22 mouse cellular contexts compared by ENCODE assay signal in genomic region chr12:37471631-37472030, GRCm38 (mm10).
DNase-seq lines count a peak whose midpoint lies in the region; ATAC-seq lines count a peak whose summit lies in the region.
"Had no signal": no experiment of that assay in that cellular context is flagged by ENCODE, and none has a peak within 500 bp of the region (broad histone marks: within the 10 kb centered on the region; RNA-seq: fewer than 3 reads in every experiment).

No protein-coding gene starts in this region.

- H3K36me3 ChIP-seq in forebrain, embryonic 10.5 days (replicated peaks) = no peaks in the 10 kb centered on the region
- H3K36me3 ChIP-seq in forebrain, embryonic 13.5 days (ENCODE audit: poor library complexity, severe bottlenecking) = no peaks in the 10 kb centered on the region
- no peaks in the 10 kb centered on the region for H3K36me3 ChIP-seq in limb, embryonic 10.5 days
- H3K36me3 ChIP-seq: embryonic facial prominence, embryonic 13.5 days; G1E; heart, embryonic 15.5 days; hindbrain, embryonic 15.5 days had no signal

- DNase-seq in forebrain, embryonic 10.5 days (ENCODE audit: extremely low spot score, low spot score) = peak; percentile 17
- DNase-seq in embryo, embryonic 11 days = peak; percentile 60
- DNase-seq in limb, embryonic 10.5 days (ENCODE audit: low spot score) = peak; percentile 32
- no peak for DNase-seq in kidney, postnatal 25 days
- no peak for DNase-seq in spleen, postnatal 14 days (ENCODE audit: low spot score in 2 of 2)
- no peak for DNase-seq in cerebellum, adult 11-12 months
- DNase-seq: adrenal gland, adult 8-10 months; adrenal gland, postnatal 36 days; B cell, adult 2 months; cerebellum, adult 8-10 months; cerebellum, postnatal 14 days; heart, adult 2 months; heart, postnatal 14 days had no signal

- no peaks in the 10 kb centered on the region for H3K27me3 ChIP-seq in forebrain, embryonic 10.5 days (ENCODE audit: poor library complexity, severe bottlenecking)
- no peaks in the 10 kb centered on the region for H3K27me3 ChIP-seq in forebrain, embryonic 13.5 days
- no peaks in the 10 kb centered on the region for H3K27me3 ChIP-seq in limb, embryonic 10.5 days (ENCODE audit: low read depth, poor library complexity, severe bottlenecking)
- H3K27me3 ChIP-seq: embryonic facial prominence, embryonic 13.5 days; heart, embryonic 15.5 days; hindbrain, embryonic 15.5 days had no signal

- no peak overlapping the region for H3K9ac ChIP-seq in forebrain, embryonic 13.5 days
- H3K9ac ChIP-seq: embryonic facial prominence, embryonic 13.5 days; heart, embryonic 15.5 days; hindbrain, embryonic 15.5 days had no signal

- H3K4me3 ChIP-seq in forebrain, embryonic 10.5 days = no peak overlapping the region
- H3K4me3 ChIP-seq in forebrain, embryonic 13.5 days = no peak overlapping the region
- H3K4me3 ChIP-seq in limb, embryonic 10.5 days = no peak overlapping the region
- H3K4me3 ChIP-seq: embryonic facial prominence, embryonic 13.5 days; heart, adult 2 months; heart, embryonic 15.5 days; hindbrain, embryonic 15.5 days had no signal

- no peak for ATAC-seq in forebrain, embryonic 13.5 days
- ATAC-seq: CD4-positive, CD25-positive, alpha-beta regulatory T cell, adult 4 months; forebrain, embryonic 14.5 days; intestine, embryonic 16.5 days had no signal

- H3K4me2 ChIP-seq in forebrain, embryonic 13.5 days = no peak overlapping the region
- H3K4me2 ChIP-seq: embryonic facial prominence, embryonic 13.5 days; heart, embryonic 11.5 days; heart, embryonic 15.5 days; hindbrain, embryonic 15.5 days had no signal

- H3K9me3 ChIP-seq in forebrain, embryonic 10.5 days = no peaks in the 10 kb centered on the region
- no peaks in the 10 kb centered on the region for H3K9me3 ChIP-seq in forebrain, embryonic 13.5 days (replicated peaks)
- H3K9me3 ChIP-seq in limb, embryonic 10.5 days (replicated peaks) = no peaks in the 10 kb centered on the region
- H3K9me3 ChIP-seq: embryonic facial prominence, embryonic 13.5 days; G1E; heart, embryonic 15.5 days; hindbrain, embryonic 15.5 days had no signal

- H3K27ac ChIP-seq in forebrain, embryonic 10.5 days = no peak overlapping the region
- no peak overlapping the region for H3K27ac ChIP-seq in forebrain, embryonic 13.5 days
- H3K27ac ChIP-seq in limb, embryonic 10.5 days = no peak overlapping the region
- H3K27ac ChIP-seq: embryonic facial prominence, embryonic 13.5 days; heart, adult 2 months; heart, embryonic 15.5 days; hindbrain, embryonic 15.5 days had no signal

- 67% methylated on average over 5 of the region's 5 CpGs for whole genome bisulfite sequencing in forebrain, embryonic 10.5 days
- 84% methylated on average over 5 of the region's 5 CpGs for WGBS in forebrain, embryonic 13.5 days
- WGBS in limb, embryonic 10.5 days = 34% methylated on average over 5 of the region's 5 CpGs

- no peaks in the 10 kb centered on the region for H3K4me1 ChIP-seq in forebrain, embryonic 10.5 days
- H3K4me1 ChIP-seq in forebrain, embryonic 13.5 days = no peaks in the 10 kb centered on the region
- H3K4me1 ChIP-seq in limb, embryonic 10.5 days = peaks cover 5% of the 10 kb centered on the region
- H3K4me1 ChIP-seq: embryonic facial prominence, embryonic 13.5 days; heart, embryonic 15.5 days; hindbrain, embryonic 15.5 days had no signal

Comparison
In these comparisons a context has a peak if more than half of its experiments do, and no peak if none do; other contexts are left out.
1. DNase-seq: peak in forebrain, embryonic 10.5 days (single experiment), embryo, embryonic 11 days (single experiment) and limb, embryonic 10.5 days (single experiment); none in kidney, postnatal 25 days (0 of 2), spleen, postnatal 14 days (0 of 2) and cerebellum, adult 11-12 months (single experiment).